Mouse (Mus musculus) liver, embryonic 14.5 days (tissue): ENCODE data around the gene Adcy6. TPM values are rescaled to one million over a fixed set of nuclear protein-coding genes. Genes with fewer than 3 reads are reported as not detected.

Source experiments
- ATAC-seq: fragments of 200-750 bp; cut with Nextera tagmentation; 2 replicates; pipeline ENCODE4 v1.8.0; 2017; ENCODE audit warnings: moderate number of reproducible peaks, mild to moderate bottlenecking, moderate library complexity; ENCODE audit not compliant: insufficient read depth
- DNase-seq, 3 experiments: peaks; one replicate each; pipeline ENCODE4 v3.0.0-alpha.2; 2012 to 2013; ENCODE audit warnings: low read depth in 3 of 3, low spot score in 3 of 3
- H3K27ac ChIP-seq: fragments of 300-500 bp; sonication (generic); 2 replicates; pipeline ENCODE4 v1.5.1; 2014; ENCODE audit warnings: moderate library complexity, mild to moderate bottlenecking, control low read depth, inconsistent platforms
- H3K27me3 ChIP-seq: fragments of 300-500 bp; sonication (generic); 2 replicates; pipeline ENCODE4 v1.6.1; 2014; ENCODE audit warnings: mild to moderate bottlenecking, low read length, moderate library complexity; ENCODE audit not compliant: control insufficient read depth, insufficient read depth
- H3K36me3 ChIP-seq: fragments of 300-500 bp; sonication (generic); replicated peaks from 2 replicates; pipeline ENCODE4 v1.6.1; 2014; ENCODE audit warnings: low read depth; ENCODE audit not compliant: control insufficient read depth, insufficient read depth
- H3K4me1 ChIP-seq, 2 experiments: fragments of 200-500 bp in 1 of 2; fragments of 300-500 bp in 1 of 2; sonication (generic) in 1 of 2; replicated peaks; 2 replicates each; pipeline ENCODE4 v1.6.1; 2012 to 2014; ENCODE audit warnings: antibody characterized with exemption in 1 of 2, inconsistent platforms in 1 of 2, low read length in 1 of 2; ENCODE audit not compliant: control insufficient read depth in 2 of 2, insufficient read depth in 2 of 2
- H3K4me2 ChIP-seq: fragments of 300-500 bp; sonication (generic); 2 replicates; pipeline ENCODE4 v1.6.1; 2014; ENCODE audit warnings: low read depth, mild to moderate bottlenecking, control low read depth, moderate library complexity
- H3K4me3 ChIP-seq, 2 experiments: fragments of 200-500 bp in 1 of 2; fragments of 300-500 bp in 1 of 2; sonication (generic) in 1 of 2; 2 replicates each; pipeline ENCODE4 v1.5.1; 2012 to 2014; ENCODE audit warnings: low read depth in 2 of 2, low read length in 2 of 2, mild to moderate bottlenecking in 2 of 2, control low read depth in 1 of 2, inconsistent platforms in 1 of 2, moderate library complexity in 1 of 2; ENCODE audit not compliant: insufficient read depth in 1 of 2
- H3K9ac ChIP-seq: fragments of 300-500 bp; sonication (generic); replicated peaks from 2 replicates; pipeline ENCODE4 v1.6.1; 2014; ENCODE audit warnings: mild to moderate bottlenecking, control low read depth, moderate library complexity
- H3K9me3 ChIP-seq: fragments of 300-500 bp; sonication (generic); 2 replicates; pipeline ENCODE4 v1.6.1; 2016; ENCODE audit warnings: low read length, mixed read lengths; ENCODE audit not compliant: control insufficient read depth
- CTCF ChIP-seq: IDR thresholded peaks from 2 replicates; pipeline ENCODE4 v1.5.1; 2016; ENCODE audit warnings: antibody characterized with exemption, low read depth, control low read depth
- EP300 ChIP-seq: IDR thresholded peaks from 2 replicates; pipeline ENCODE4 v1.6.1; 2016; ENCODE audit warnings: antibody characterized with exemption, low read depth
- WGBS: fragments of 180-500 bp; shearing (Covaris S2); extraction: QIAGEN DNeasy Blood & Tissue Kit; methylation state at CpG from one replicate; pipeline ENCODE4 v1.1.7; 2014; ENCODE audit not compliant: insufficient replicate concordance; 5-methylcytosine and 5-hydroxymethylcytosine counted together
- polyA plus RNA-seq, 2 experiments: library from polyadenylated mRNA; depleted of rRNA in 1 of 2; stranded (reverse) in 1 of 2; unstranded in 1 of 2; fragments of >200 nt; fragmentation: Nextera tagmentation in 1 of 2; extraction: Ambion mirVana in 1 of 2; gene quantifications; 2 replicates each; pipeline versions ENCODE4 v1.2.1 to v1.2.3; 2012 to 2014

Adcy6 gene
- polyA plus RNA-seq, 2 experiments, result 4.2 to 13.1 TPM

- Histone ChIP-seq H3K9me3 (no peaks in the 10 kb centered on the region), H3K27me3 (no peaks in the 10 kb centered on the region), H3K4me3 (no peak overlapping the region), H3K36me3 (peaks cover 87% of the 10 kb centered on the region), H3K27ac (no peak overlapping the region), H3K9ac (no peak overlapping the region), H3K4me1 (no peaks in the 10 kb centered on the region), H3K4me2 (no peak overlapping the region)
- ATAC-seq (no peak), DNase-seq (no peak)
- TF ChIP-seq EP300, result no peak
- TF ChIP-seq CTCF, result no peak
- WGBS, result 85% methylated on average over 5 of the region's 5 CpGs
These were observed 63.0 kb downstream of the Adcy6 start for GRCm38 (mm10) chr15:98546843-98547242.

GRCm38 (mm10) chr15:98545151-98545550 lies 64.7 kb downstream of the Adcy6 start:
- Histone ChIP-seq H3K9ac (no peak overlapping the region), H3K4me3 (no peak overlapping the region), H3K36me3 (peaks cover 78% of the 10 kb centered on the region), H3K27me3 (no peaks in the 10 kb centered on the region), H3K4me1 (no peaks in the 10 kb centered on the region), H3K27ac (no peak overlapping the region), H3K4me2 (no peak overlapping the region), H3K9me3 (no peaks in the 10 kb centered on the region)
- WGBS, result 88% methylated on average over 3 of the region's 3 CpGs
- no peak for DNase-seq
- no peak for TF ChIP-seq CTCF
- TF ChIP-seq EP300, result no peak
- no peak for ATAC-seq

GRCm38 (mm10) chr15:98543341-98543740 lies 66.5 kb downstream of the Adcy6 start:
- Histone ChIP-seq H3K27me3 (no peaks in the 10 kb centered on the region), H3K36me3 (peaks cover 71% of the 10 kb centered on the region), H3K9ac (no peak overlapping the region), H3K4me3 (no peak overlapping the region), H3K9me3 (no peaks in the 10 kb centered on the region), H3K27ac (no peak overlapping the region), H3K4me2 (no peak overlapping the region), H3K4me1 (no peaks in the 10 kb centered on the region)
- 86% methylated on average over 4 of the region's 4 CpGs for WGBS
- TF ChIP-seq CTCF (no peak), EP300 (no peak)
- ATAC-seq (no peak), DNase-seq (no peak)

DNA sequence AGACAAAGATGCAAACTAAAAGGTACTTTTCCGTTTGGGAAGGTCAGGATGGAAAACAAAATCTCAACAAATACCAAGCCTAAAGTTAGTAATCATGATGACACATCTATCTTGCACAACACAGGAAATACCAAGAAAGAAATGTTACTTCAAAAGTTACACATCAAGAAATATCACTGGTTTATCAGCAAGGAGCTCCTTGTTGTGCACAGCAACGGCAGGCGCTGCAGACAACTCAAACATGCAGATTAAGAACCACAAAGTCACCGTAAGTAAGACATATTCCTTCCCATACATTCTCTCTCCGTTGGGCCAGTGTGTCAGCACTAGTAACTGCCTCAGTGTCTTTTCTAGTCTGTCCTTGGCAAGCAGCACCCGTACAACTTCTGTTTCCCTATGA lies 68.8 kb downstream of the Adcy6 start:
- Histone ChIP-seq H3K4me1 (no peaks in the 10 kb centered on the region), H3K27me3 (no peaks in the 10 kb centered on the region), H3K36me3 (peaks cover 55% of the 10 kb centered on the region), H3K9ac (no peak overlapping the region), H3K4me2 (no peak overlapping the region), H3K4me3 (no peak overlapping the region), H3K9me3 (no peaks in the 10 kb centered on the region), H3K27ac (no peak overlapping the region)
- 36% methylated on average over 6 of the region's 6 CpGs for WGBS
- TF ChIP-seq EP300, result no peak
- no peak for TF ChIP-seq CTCF
- ATAC-seq (no peak), DNase-seq (no peak)

Other genes with a start within 250 kb of the Adcy6 start
- not detected in 2 replicates for gene Olfr283, start 229.1 kb downstream of the Adcy6 start, polyA plus RNA-seq (2012; rRNA removed)
- not detected in 2 replicates for gene Olfr283, start 229.1 kb downstream of the Adcy6 start, polyA plus RNA-seq (2014; fragmentation: Nextera tagmentation; extraction: Ambion mirVana)
- not detected in 2 replicates for gene Olfr282, start 178.9 kb downstream of the Adcy6 start, polyA plus RNA-seq (2012; rRNA removed)
- not detected in 2 replicates for gene Olfr282, start 178.9 kb downstream of the Adcy6 start, polyA plus RNA-seq (2014; fragmentation: Nextera tagmentation; extraction: Ambion mirVana)
- gene Olfr281, start 157.5 kb downstream of the Adcy6 start, polyA plus RNA-seq (2012; rRNA removed), result not detected in 2 replicates
- not detected in 2 replicates for gene Olfr281, start 157.5 kb downstream of the Adcy6 start, polyA plus RNA-seq (2014; fragmentation: Nextera tagmentation; extraction: Ambion mirVana)
- gene OR5BS1P, start 140.2 kb downstream of the Adcy6 start, polyA plus RNA-seq (2012; rRNA removed), result not detected in 2 replicates
- not detected in 2 replicates for gene OR5BS1P, start 140.2 kb downstream of the Adcy6 start, polyA plus RNA-seq (2014; fragmentation: Nextera tagmentation; extraction: Ambion mirVana)
- gene Lalba, start 127.4 kb downstream of the Adcy6 start, polyA plus RNA-seq (2012; rRNA removed), result not detected in 2 replicates
- not detected in 2 replicates for gene Lalba, start 127.4 kb downstream of the Adcy6 start, polyA plus RNA-seq (2014; fragmentation: Nextera tagmentation; extraction: Ambion mirVana)
- not detected in 2 replicates for gene Olfr279, start 117.7 kb downstream of the Adcy6 start, polyA plus RNA-seq (2012; rRNA removed)
- gene Olfr279, start 117.7 kb downstream of the Adcy6 start, polyA plus RNA-seq (2014; fragmentation: Nextera tagmentation; extraction: Ambion mirVana), result not detected in 2 replicates
- 17.5 and 21.7 TPM in 2 replicates for gene Kansl2, start 75.8 kb downstream of the Adcy6 start, polyA plus RNA-seq (2012; rRNA removed)
- gene Kansl2, start 75.8 kb downstream of the Adcy6 start, polyA plus RNA-seq (2014; fragmentation: Nextera tagmentation; extraction: Ambion mirVana), result 31.1 and 35.6 TPM in 2 replicates
- 6.1 and 8.2 TPM in 2 replicates for gene Ccnt1, start 39.2 kb downstream of the Adcy6 start, polyA plus RNA-seq (2012; rRNA removed)
- 23.7 and 24.7 TPM in 2 replicates for gene Ccnt1, start 39.2 kb downstream of the Adcy6 start, polyA plus RNA-seq (2014; fragmentation: Nextera tagmentation; extraction: Ambion mirVana)
- not detected in 2 replicates for gene 4930415O20Rik, start 39.1 kb downstream of the Adcy6 start, polyA plus RNA-seq (2012; rRNA removed)
- gene 4930415O20Rik, start 39.1 kb downstream of the Adcy6 start, polyA plus RNA-seq (2014; fragmentation: Nextera tagmentation; extraction: Ambion mirVana), result not detected in 2 replicates
- 0.85 and 1.5 TPM in 2 replicates for gene Cacnb3, start 20.8 kb upstream of the Adcy6 start, polyA plus RNA-seq (2012; rRNA removed)
- gene Cacnb3, start 20.8 kb upstream of the Adcy6 start, polyA plus RNA-seq (2014; fragmentation: Nextera tagmentation; extraction: Ambion mirVana), result 0.27 and 0.42 TPM in 2 replicates
- gene Ddx23, start 52.8 kb upstream of the Adcy6 start, polyA plus RNA-seq (2012; rRNA removed), result 16.5 and 23.4 TPM in 2 replicates
- gene Ddx23, start 52.8 kb upstream of the Adcy6 start, polyA plus RNA-seq (2014; fragmentation: Nextera tagmentation; extraction: Ambion mirVana), result 11.0 and 11.7 TPM in 2 replicates
- gene Rnd1, start 67.4 kb upstream of the Adcy6 start, polyA plus RNA-seq (2012; rRNA removed), result 0.25 and 0.67 TPM in 2 replicates
- 0.24 and 0.63 TPM in 2 replicates for gene Rnd1, start 67.4 kb upstream of the Adcy6 start, polyA plus RNA-seq (2014; fragmentation: Nextera tagmentation; extraction: Ambion mirVana)
- gene Ccdc65, start 98.1 kb upstream of the Adcy6 start, polyA plus RNA-seq (2012; rRNA removed), result 0.01 TPM in 1 of 2 replicates, not detected in the other
- gene Ccdc65, start 98.1 kb upstream of the Adcy6 start, polyA plus RNA-seq (2014; fragmentation: Nextera tagmentation; extraction: Ambion mirVana), result not detected in 2 replicates
- 61.1 and 70.1 TPM in 2 replicates for gene Fkbp11, start 118.1 kb upstream of the Adcy6 start, polyA plus RNA-seq (2012; rRNA removed)
- gene Fkbp11, start 118.1 kb upstream of the Adcy6 start, polyA plus RNA-seq (2014; fragmentation: Nextera tagmentation; extraction: Ambion mirVana), result 119 and 123 TPM in 2 replicates
- 16.4 and 18.1 TPM in 2 replicates for gene Arf3, start 153.1 kb upstream of the Adcy6 start, polyA plus RNA-seq (2012; rRNA removed)
- gene Arf3, start 153.1 kb upstream of the Adcy6 start, polyA plus RNA-seq (2014; fragmentation: Nextera tagmentation; extraction: Ambion mirVana), result 6.6 and 7.9 TPM in 2 replicates
- 0.03 TPM in 2 replicates for gene Wnt10b, start 168.1 kb upstream of the Adcy6 start, polyA plus RNA-seq (2012; rRNA removed)
- not detected in 2 replicates for gene Wnt10b, start 168.1 kb upstream of the Adcy6 start, polyA plus RNA-seq (2014; fragmentation: Nextera tagmentation; extraction: Ambion mirVana)
- not detected in 2 replicates for gene Wnt1, start 179.8 kb upstream of the Adcy6 start, polyA plus RNA-seq (2012; rRNA removed)
- gene Wnt1, start 179.8 kb upstream of the Adcy6 start, polyA plus RNA-seq (2014; fragmentation: Nextera tagmentation; extraction: Ambion mirVana), result not detected in 2 replicates
- gene Ddn, start 199.4 kb upstream of the Adcy6 start, polyA plus RNA-seq (2012; rRNA removed), result 0.03 and 0.04 TPM in 2 replicates
- gene Ddn, start 199.4 kb upstream of the Adcy6 start, polyA plus RNA-seq (2014; fragmentation: Nextera tagmentation; extraction: Ambion mirVana), result not detected in 2 replicates
- 77.4 and 83.3 TPM in 2 replicates for gene Prkag1, start 221.4 kb upstream of the Adcy6 start, polyA plus RNA-seq (2012; rRNA removed)
- 78.3 and 85.3 TPM in 2 replicates for gene Prkag1, start 221.4 kb upstream of the Adcy6 start, polyA plus RNA-seq (2014; fragmentation: Nextera tagmentation; extraction: Ambion mirVana)